Mouse (Mus musculus) kidney, embryonic 16.5 days (tissue): ENCODE data around the gene Bbs5. TPM values are rescaled to one million over a fixed set of nuclear protein-coding genes. Genes with fewer than 3 reads are reported as not detected.
"Not testable (repeated sequence)": the region's sequence is repeated elsewhere in the genome, so short reads cannot be mapped to it uniquely, and the experiment has no call there.

Experiments
- ATAC-seq: fragments of 200-750 bp; cut with Nextera tagmentation; 2 replicates; pipeline ENCODE4 v1.8.0; 2017; ENCODE audit warnings: moderate TSS enrichment; ENCODE audit not compliant: low FRiP score, low TSS enrichment
- H3K27ac ChIP-seq: fragments of 300-500 bp; sonication (generic); 2 replicates; pipeline ENCODE4 v1.5.1; 2014; ENCODE audit warnings: low read length
- H3K27me3 ChIP-seq: fragments of 300-500 bp; sonication (generic); 2 replicates; pipeline ENCODE4 v1.6.1; 2014; ENCODE audit warnings: low read length, control low read depth, mixed read lengths; ENCODE audit not compliant: insufficient read depth
- H3K36me3 ChIP-seq: fragments of 300-500 bp; sonication (generic); 2 replicates; pipeline ENCODE4 v1.6.1; 2014; ENCODE audit warnings: low read length, control low read depth, mixed read lengths; ENCODE audit not compliant: insufficient read depth
- H3K4me1 ChIP-seq: fragments of 300-500 bp; sonication (generic); 2 replicates; pipeline ENCODE4 v1.6.1; 2014; ENCODE audit warnings: low read length, control low read depth, mixed read lengths; ENCODE audit not compliant: insufficient read depth
- H3K4me2 ChIP-seq: fragments of 300-500 bp; sonication (generic); replicated peaks from 2 replicates; pipeline ENCODE4 v1.6.1; 2014; ENCODE audit warnings: low read depth, low read length
- H3K4me3 ChIP-seq: fragments of 300-500 bp; sonication (generic); 2 replicates; pipeline ENCODE4 v1.5.1; 2014; ENCODE audit warnings: mild to moderate bottlenecking, low read length
- H3K9ac ChIP-seq: fragments of 300-500 bp; sonication (generic); replicated peaks from 2 replicates; pipeline ENCODE4 v1.6.1; 2014; ENCODE audit warnings: low read length
- H3K9me3 ChIP-seq: fragments of 300-500 bp; sonication (generic); 2 replicates; pipeline ENCODE4 v1.6.1; 2016; ENCODE audit warnings: low read length, control low read depth
- WGBS: fragments of 180-500 bp; shearing (Covaris S2); extraction: QIAGEN DNeasy Blood & Tissue Kit; methylation state at CpG from one replicate; pipeline ENCODE4 v1.1.7; 2014; 5-methylcytosine and 5-hydroxymethylcytosine counted together
- polyA plus RNA-seq: library from polyadenylated mRNA; unstranded; fragments of >200 nt; fragmentation: Nextera tagmentation; extraction: Ambion mirVana; gene quantifications from 2 replicates; pipeline ENCODE4 v1.2.1, GENCODE M21; 2015

Gene Bbs5
- polyA plus RNA-seq, 1 experiment from 2014 or later, result 16.1 TPM

DNA sequence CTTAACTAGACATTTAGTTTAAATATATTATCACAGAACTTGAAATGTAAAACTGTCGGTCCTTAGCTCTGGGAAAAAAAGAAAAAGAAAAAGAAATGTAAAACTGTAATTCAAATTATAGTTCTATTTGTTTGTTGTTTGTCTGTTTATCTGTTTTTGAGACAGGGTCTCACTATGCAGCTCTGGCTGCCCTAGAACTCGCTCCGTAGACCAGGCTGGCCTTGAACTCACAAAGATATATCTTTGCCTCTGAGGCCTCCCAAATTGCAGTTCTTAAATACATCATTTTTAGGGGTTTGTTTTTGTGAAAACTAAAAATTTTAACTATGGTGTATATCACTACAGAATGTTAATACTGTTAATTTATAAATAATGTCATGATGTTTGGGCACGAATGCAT, 20.7 kb downstream of the Bbs5 start:
- H3K4me1 ChIP-seq, result no peaks in the 10 kb centered on the region
- H3K9me3 ChIP-seq, result no peaks in the 10 kb centered on the region
- no peak for ATAC-seq
- no peak overlapping the region for H3K27ac ChIP-seq
- no peak overlapping the region for H3K4me3 ChIP-seq
- no peak overlapping the region for H3K4me2 ChIP-seq
- WGBS, result 94% methylated on average over 4 of the region's 4 CpGs
- H3K9ac ChIP-seq, result no peak overlapping the region
- no peaks in the 10 kb centered on the region for H3K27me3 ChIP-seq
- H3K36me3 ChIP-seq, result peaks cover 6% of the 10 kb centered on the region; the same call in 1 of the 2 replicates

DNA sequence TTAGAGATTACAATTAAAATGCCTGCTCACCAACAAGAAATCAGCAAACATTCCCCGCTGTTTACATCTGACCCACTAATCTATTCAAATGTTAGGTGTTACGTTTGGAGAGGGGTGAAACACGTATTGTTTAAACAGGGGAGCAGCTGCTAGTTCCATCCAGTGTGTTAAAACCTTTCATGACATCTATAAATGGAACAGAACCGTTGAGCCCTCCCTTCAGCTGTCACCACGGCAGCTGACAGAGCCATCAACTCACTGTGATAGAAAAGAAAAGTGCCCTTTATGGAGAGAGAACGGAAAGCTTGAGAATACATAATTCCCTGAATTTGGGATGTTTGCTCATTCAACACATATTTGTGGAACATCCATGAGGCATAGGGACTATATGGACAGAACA, 21.4 kb downstream of the Bbs5 start:
- Histone ChIP-seq H3K4me2 (no peak overlapping the region), H3K27me3 (no peaks in the 10 kb centered on the region), H3K9ac (no peak overlapping the region), H3K27ac (no peak overlapping the region), H3K36me3 (peaks cover 3% of the 10 kb centered on the region; the same call in 1 of the 2 replicates), H3K4me3 (no peak overlapping the region), H3K4me1 (no peaks in the 10 kb centered on the region), H3K9me3 (no peaks in the 10 kb centered on the region)
- 89% methylated on average over 6 of the region's 6 CpGs for WGBS
- ATAC-seq, result no peak

DNA sequence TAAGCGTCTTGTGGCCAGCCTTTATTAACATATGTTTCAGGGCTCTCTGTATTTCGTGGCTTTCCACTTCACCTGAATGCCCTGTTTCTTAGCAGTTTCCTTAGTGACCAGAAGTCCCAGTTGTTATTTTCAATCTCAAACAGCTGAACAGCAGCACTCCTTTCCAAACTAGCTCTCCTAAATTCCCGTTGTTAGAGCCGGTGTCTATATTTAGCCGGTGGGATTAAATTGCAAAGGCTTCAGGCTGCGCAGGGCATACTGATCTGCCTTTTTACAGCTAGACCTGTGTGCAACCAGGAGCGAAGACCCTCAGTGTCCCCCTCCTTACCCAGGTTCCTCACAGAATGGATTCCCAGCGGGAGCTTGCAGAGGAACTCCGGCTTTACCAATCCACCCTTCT, 22.9 kb downstream of the Bbs5 start, which contains the start of gene Klhl41:
Gene Klhl41, plus strand, starts transcription at position 268 of the 400 bp plus-strand sequence.
- H3K27me3 ChIP-seq, result no peaks in the 10 kb centered on the region
- H3K4me3 ChIP-seq, result no peak within 1 kb of the TSS
- WGBS, result 76% methylated on average over 9 of the region's 9 CpGs
- ATAC-seq, result no peak
- H3K9me3 ChIP-seq, result no peaks in the 10 kb centered on the region
- H3K4me2 ChIP-seq, result no peak within 1 kb of the TSS
- peaks cover 3% of the 10 kb centered on the region; the same call in 1 of the 2 replicates for H3K36me3 ChIP-seq
- no peak within 1 kb of the TSS for H3K9ac ChIP-seq
- H3K4me1 ChIP-seq, result no peaks in the 10 kb centered on the region
- no peak within 1 kb of the TSS for H3K27ac ChIP-seq

DNA sequence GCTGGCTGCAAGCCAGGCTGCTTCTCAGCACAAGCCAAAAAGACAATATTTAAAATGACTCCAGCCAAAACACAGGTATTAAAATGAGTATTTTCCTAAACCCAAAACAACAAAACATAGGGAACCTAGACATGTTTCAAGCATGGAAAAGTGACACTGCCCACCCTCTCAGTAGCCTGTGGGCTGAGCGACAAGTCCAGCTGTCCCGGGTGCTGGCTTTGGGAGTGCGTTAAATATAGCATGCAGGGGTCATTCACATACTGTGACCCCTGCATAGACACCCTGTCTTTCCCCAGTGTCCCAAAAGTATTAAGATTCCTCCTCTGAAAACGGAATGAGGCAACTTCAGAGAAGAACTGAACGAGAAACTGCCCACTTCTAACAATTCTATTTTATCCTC, 26.8 kb downstream of the Bbs5 start:
- Histone ChIP-seq H3K9me3 (no peaks in the 10 kb centered on the region), H3K9ac (no peak overlapping the region), H3K4me3 (no peak overlapping the region), H3K27ac (no peak overlapping the region), H3K4me2 (no peak overlapping the region), H3K36me3 (no peaks in the 10 kb centered on the region), H3K4me1 (0 out of 2 replicates have a peak, but pooled peaks cover 4% of the 10 kb centered on the region), H3K27me3 (no peaks in the 10 kb centered on the region)
- WGBS, result 60% methylated on average over 5 of the region's 5 CpGs
- no peak for ATAC-seq

DNA sequence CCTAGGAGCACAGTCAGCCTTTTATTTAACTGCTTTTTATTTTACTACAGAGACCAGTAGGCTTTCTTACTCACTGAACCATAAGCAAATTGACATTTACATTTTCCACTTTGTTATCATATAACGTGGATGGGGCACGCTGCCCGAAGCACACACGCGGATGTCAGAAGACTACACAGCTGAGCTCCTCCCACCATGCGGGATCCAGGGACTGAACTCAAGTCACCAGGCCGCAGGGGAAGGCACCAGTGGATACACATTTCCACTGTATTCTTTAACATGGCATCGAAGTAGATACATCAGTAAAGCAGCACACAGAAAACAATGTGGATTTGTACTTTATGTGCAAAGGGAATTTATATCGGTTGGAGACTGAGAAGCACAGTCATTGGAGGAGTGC, 28.3 kb downstream of the Bbs5 start:
- Histone ChIP-seq H3K9me3 (no peaks in the 10 kb centered on the region), H3K4me3 (no peak overlapping the region), H3K4me2 (no peak overlapping the region), H3K9ac (no peak overlapping the region), H3K27me3 (no peaks in the 10 kb centered on the region), H3K27ac (no peak overlapping the region), H3K36me3 (no peaks in the 10 kb centered on the region), H3K4me1 (0 out of 2 replicates have a peak, but pooled peaks cover 4% of the 10 kb centered on the region)
- ATAC-seq, result no peak
- 91% methylated on average over 9 of the region's 9 CpGs for WGBS

DNA sequence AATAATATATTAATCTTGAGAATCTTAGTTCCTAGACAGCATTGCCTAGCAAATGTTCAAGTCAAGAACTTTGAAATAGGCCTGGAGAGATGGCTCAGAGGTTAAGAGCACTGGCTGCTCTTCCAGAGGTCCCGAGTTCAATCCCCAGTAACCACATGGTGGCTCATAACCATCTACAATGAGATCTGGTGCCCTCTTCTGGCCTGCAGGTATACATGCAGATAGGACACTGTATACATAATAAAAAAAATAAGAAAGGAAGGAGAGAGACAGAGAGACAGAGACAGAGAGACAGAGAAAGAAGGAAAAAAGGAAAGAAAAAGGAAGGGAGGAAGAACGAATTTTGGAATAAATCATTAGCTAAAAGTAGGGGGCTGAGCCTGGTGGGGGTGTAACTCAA, 29.7 kb downstream of the Bbs5 start:
- Histone ChIP-seq H3K9ac (no peak overlapping the region), H3K4me2 (no peak overlapping the region), H3K36me3 (no peaks in the 10 kb centered on the region), H3K4me3 (no peak overlapping the region), H3K27ac (no peak overlapping the region), H3K4me1 (0 out of 2 replicates have a peak, but pooled peaks cover 4% of the 10 kb centered on the region), H3K9me3 (no peaks in the 10 kb centered on the region), H3K27me3 (no peaks in the 10 kb centered on the region)
- ATAC-seq, result no peak
- WGBS, result 56% methylated on average over 2 of the region's 2 CpGs

DNA sequence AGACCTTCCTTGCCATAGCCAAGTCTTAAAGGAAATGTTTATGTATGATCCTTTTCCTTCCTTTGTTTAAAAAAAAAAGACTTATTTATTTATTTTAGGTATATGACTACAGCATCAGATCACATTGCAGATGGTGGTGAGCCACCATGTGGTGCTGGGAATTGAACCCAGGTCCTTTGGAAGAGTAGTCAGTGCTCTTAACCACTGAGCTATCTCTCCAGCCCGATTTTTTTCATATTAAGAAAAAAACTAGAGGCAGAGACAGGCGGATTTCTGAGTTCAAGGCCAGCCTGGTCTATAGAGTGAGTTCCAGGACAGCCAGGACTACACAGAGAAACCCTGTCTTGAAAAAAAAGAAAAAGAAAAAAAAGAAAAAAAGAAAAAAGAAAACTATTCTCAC, 30.2 kb downstream of the Bbs5 start:
- H3K9me3 ChIP-seq, H3K27ac ChIP-seq, H3K9ac ChIP-seq, H3K4me3 ChIP-seq, ATAC-seq, H3K4me1 ChIP-seq, H3K4me2 ChIP-seq, H3K27me3 ChIP-seq, H3K36me3 ChIP-seq: not testable (repeated sequence)
- 86% methylated on average over 2 of the region's 2 CpGs for WGBS

DNA sequence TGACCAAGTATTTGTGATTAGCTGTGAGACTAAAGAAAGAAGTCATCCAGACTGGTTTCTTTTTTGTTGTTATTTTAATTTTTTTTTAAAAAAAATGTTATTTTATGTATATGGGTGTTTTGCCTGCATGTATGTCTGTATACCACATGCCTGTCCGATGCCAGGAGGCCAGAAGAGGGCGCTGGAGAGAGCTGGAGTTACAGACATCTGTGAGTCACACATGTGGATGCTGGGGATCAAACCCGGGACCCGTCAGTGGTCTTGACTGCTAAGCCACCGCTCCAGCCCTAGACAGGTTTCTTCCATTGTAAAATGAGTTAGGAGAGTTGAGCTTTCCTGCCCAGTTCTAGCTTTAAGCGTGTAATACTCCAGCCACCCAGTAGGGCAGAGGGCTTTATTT, 33.0 kb downstream of the Bbs5 start:
- Histone ChIP-seq H3K4me1 (0 out of 2 replicates have a peak, but pooled peaks cover 4% of the 10 kb centered on the region), H3K4me2 (no peak overlapping the region), H3K36me3 (no peaks in the 10 kb centered on the region), H3K9ac (no peak overlapping the region), H3K27ac (no peak overlapping the region), H3K4me3 (no peak overlapping the region), H3K27me3 (no peaks in the 10 kb centered on the region), H3K9me3 (no peaks in the 10 kb centered on the region)
- 67% methylated on average over 6 of the region's 6 CpGs for WGBS
- ATAC-seq, result no peak

DNA sequence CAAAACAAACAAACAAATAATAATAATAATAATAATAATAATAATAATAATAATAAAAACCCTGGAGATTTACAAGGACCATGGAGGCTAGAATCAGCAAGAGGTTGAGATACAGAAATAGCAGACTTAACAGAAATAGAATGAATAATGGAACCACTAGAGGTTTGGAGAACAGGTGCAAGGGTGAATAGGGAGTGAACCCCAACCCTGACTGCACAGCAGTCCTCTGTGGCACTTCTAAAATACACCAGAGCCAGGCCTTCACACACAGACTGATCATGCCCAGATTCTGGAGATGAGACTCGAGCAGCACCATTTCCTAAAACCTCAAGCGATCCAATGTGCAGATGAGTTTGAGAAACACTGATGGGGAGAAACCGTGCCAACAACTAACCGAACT, 35.0 kb downstream of the Bbs5 start:
- no peak overlapping the region for H3K4me2 ChIP-seq
- no peaks in the 10 kb centered on the region for H3K4me1 ChIP-seq
- WGBS, result 90% methylated on average over 4 of the region's 4 CpGs
- no peak for ATAC-seq
- no peak overlapping the region for H3K9ac ChIP-seq
- H3K27ac ChIP-seq, result no peak overlapping the region
- 0 out of 2 replicates have a peak, but pooled peaks cover 2% of the 10 kb centered on the region for H3K36me3 ChIP-seq
- H3K4me3 ChIP-seq, result no peak overlapping the region
- no peaks in the 10 kb centered on the region for H3K27me3 ChIP-seq
- H3K9me3 ChIP-seq, result no peaks in the 10 kb centered on the region

DNA sequence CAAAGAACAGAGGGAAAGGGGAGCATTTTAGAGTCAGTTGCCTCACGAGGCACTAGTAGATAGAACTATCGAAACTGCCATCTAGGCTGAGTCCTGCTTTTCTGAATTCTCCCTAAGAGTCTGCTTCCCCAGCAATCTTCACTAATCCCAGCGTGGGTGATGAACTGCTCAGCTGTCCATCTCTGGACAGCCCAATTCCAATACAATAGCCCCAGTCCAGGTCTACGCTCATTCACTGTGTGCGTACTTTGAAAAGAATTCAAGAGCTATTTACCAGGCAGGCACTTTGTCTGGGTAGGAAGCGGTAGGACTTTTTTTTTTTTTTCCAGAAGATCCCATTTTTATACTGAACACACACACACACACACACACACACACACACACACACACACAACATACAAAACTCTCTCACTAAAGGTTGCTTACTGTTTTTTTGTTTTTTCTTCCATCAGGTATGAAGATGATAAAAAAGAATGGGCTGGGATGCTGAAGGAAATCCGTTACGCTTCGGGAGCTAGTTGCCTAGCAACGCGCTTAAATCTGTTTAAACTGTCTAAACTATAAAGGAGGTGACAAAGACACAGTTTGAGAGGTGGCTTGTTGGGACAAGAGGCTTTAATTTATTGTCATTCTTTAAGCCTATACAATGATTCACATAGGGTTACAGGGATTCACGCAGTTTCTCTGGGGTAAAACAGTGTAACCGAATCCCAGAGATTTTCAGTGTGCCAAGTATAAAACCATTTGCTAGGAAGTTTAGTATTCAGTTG, 36.2 kb downstream of the Bbs5 start:
- no peak overlapping the region for H3K4me2 ChIP-seq
- no peak for ATAC-seq
- H3K36me3 ChIP-seq, result peaks cover 8% of the 10 kb centered on the region; the same call in 1 of the 2 replicates
- no peaks in the 10 kb centered on the region for H3K9me3 ChIP-seq
- H3K27ac ChIP-seq, result no peak overlapping the region
- no peaks in the 10 kb centered on the region for H3K4me1 ChIP-seq
- H3K9ac ChIP-seq, result no peak overlapping the region
- no peaks in the 10 kb centered on the region for H3K27me3 ChIP-seq
- no peak overlapping the region for H3K4me3 ChIP-seq
- WGBS, result 86% methylated on average over 13 of the region's 13 CpGs
